Mouse (Mus musculus) ES-E14 (cell line): ENCODE measurements at regions not wholly inside any gene's neighbourhood (a gene's known extent, or its start where the extent isn't known, plus 50 kb on each side); places are given as distances from the start of the nearest gene placed in this dataset.

ENCODE experiments used
- DNase-seq: peaks from one replicate; pipeline ENCODE4 v3.0.0-alpha.2; 2013; ENCODE audit warnings: low read depth, low spot score
- H3K27ac ChIP-seq: 2 replicates; pipeline ENCODE4 v1.5.1; 2012; ENCODE audit warnings: low read depth, mild to moderate bottlenecking, low read length, moderate library complexity, mixed read lengths; ENCODE audit not compliant: poor library complexity, insufficient read depth, severe bottlenecking
- H3K36me3 ChIP-seq: 2 replicates; pipeline ENCODE4 v1.6.1; 2012; ENCODE audit warnings: mild to moderate bottlenecking, low read length, moderate library complexity, mixed read lengths; ENCODE audit not compliant: control insufficient read depth, poor library complexity, insufficient read depth, severe bottlenecking
- H3K4me1 ChIP-seq, 2 experiments: fragments of 150-350 bp in 1 of 2; sonication (generic) in 1 of 2; 2 replicates each; pipeline ENCODE4 v1.6.1; 2012; ENCODE audit warnings: low read length in 2 of 2, mild to moderate bottlenecking in 1 of 2, mixed read lengths in 1 of 2; ENCODE audit not compliant: control insufficient read depth in 2 of 2, insufficient read depth in 2 of 2, poor library complexity in 1 of 2
- H3K4me3 ChIP-seq, 2 experiments: fragments of 150-350 bp in 1 of 2; sonication (generic) in 1 of 2; 2 replicates each; pipeline ENCODE4 v1.5.1; 2012; ENCODE audit warnings: low read length in 2 of 2, low read depth in 1 of 2, mild to moderate bottlenecking in 1 of 2, mixed read lengths in 1 of 2; ENCODE audit not compliant: insufficient read depth in 1 of 2, poor library complexity in 1 of 2, severe bottlenecking in 1 of 2
- H3K9ac ChIP-seq: 2 replicates; pipeline ENCODE4 v1.6.1; 2012; ENCODE audit warnings: low read depth, mild to moderate bottlenecking, low read length, mixed read lengths; ENCODE audit not compliant: poor library complexity, insufficient read depth, severe bottlenecking
- H3K9me3 ChIP-seq: fragments of 150-350 bp; sonication (generic); 2 replicates; pipeline ENCODE4 v1.6.1; 2012; ENCODE audit warnings: low read depth, mild to moderate bottlenecking, low read length; ENCODE audit not compliant: control insufficient read depth, insufficient read depth
- CHD2 ChIP-seq: IDR thresholded peaks from 2 replicates; pipeline ENCODE4 v1.6.1; 2014; ENCODE audit warnings: mild to moderate bottlenecking, low read depth, low read length, inconsistent platforms
- HCFC1 ChIP-seq: IDR thresholded peaks from 2 replicates; pipeline ENCODE4 v1.6.1; 2012; ENCODE audit warnings: low read length, inconsistent platforms, borderline replicate concordance; ENCODE audit not compliant: insufficient read depth
- MAFK ChIP-seq: IDR thresholded peaks from 2 replicates; pipeline ENCODE4 v1.6.1; 2014; ENCODE audit warnings: mild to moderate bottlenecking, low read depth, low read length, inconsistent platforms; ENCODE audit not compliant: insufficient read depth
- ZC3H11A ChIP-seq: IDR thresholded peaks from 2 replicates; pipeline ENCODE4 v1.6.1; 2012; ENCODE audit warnings: low read depth, mild to moderate bottlenecking, inconsistent platforms, low read length, borderline replicate concordance
- ZNF384 ChIP-seq: IDR thresholded peaks from 2 replicates; pipeline ENCODE4 v1.6.1; 2012; ENCODE audit warnings: low read depth, low read length, inconsistent platforms
- in situ Hi-C, 2 experiments: fragments of 600-800 bp; cut with MboI; formaldehyde crosslinking; loops; one replicate each; pipeline ENCODE4 v1.15.1; 2025; ENCODE audit warnings: low sequenced_read_pairs in 2 of 2, inconsistent platforms in 1 of 2; ENCODE audit not compliant: unreplicated experiment in 2 of 2

DNA sequence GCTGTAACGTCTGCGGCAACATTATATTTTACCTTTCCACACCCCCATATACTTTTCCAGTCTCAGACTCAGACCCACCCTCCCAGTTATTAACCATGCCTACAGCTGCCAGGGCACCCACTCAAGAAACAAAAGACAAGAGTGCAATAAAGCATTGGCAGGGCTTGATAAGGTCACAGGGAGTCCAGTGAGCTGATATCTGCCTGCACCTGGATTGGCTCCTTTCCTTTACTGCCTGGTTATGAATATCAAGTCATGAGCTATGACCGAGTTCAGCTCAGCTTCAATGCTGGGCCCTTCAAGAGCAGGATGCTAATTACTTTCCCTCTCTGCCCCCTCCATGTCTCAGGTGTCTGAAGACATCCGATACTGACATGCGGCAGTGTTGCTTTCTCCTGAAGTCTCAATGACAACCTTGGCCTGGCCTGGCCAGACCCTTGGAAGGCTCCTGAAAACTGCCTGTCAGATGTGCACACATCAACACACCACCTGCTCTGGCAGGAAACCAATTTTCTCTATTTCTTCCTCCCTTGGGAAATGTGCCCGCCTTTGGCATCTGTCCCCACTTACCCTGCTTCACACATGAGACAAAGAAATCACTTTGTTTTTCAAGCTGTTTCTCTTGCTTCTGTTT is 286.3 kb downstream of the Pik3r1 start:
- in situ Hi-C loops, result no loop called here
- H3K27ac ChIP-seq, result no peak overlapping the region
- no peak for DNase-seq

DNA sequence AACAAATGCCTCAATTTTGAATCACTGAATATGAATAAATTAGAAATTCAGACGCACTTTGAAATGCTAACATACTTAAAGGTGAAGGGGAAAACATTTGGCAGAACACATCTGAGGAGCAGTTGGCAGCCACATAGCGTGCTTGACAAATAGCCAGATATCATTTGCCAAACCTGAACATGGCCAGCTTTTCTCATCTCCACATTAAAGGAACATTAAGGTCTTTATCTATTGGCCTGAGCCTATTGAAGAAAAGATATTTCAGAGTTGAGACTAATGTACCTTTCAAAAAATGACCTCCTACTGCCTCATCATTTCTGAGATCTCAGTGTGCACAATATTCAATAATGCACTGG is 288.7 kb downstream of the Pik3r1 start:
- TF ChIP-seq MAFK (no peak), HCFC1 (no peak), ZNF384 (no peak), ZC3H11A (no peak), CHD2 (no peak)
- no peak overlapping the region for H3K9ac ChIP-seq
- no peak for DNase-seq
- H3K4me1 ChIP-seq, result no peaks in the 10 kb centered on the region
- H3K4me3 ChIP-seq, result no peak overlapping the region
- no peak overlapping the region for H3K27ac ChIP-seq
- H3K9me3 ChIP-seq, result no peaks in the 10 kb centered on the region
- H3K36me3 ChIP-seq, result no peaks in the 10 kb centered on the region
- in situ Hi-C loops, result no loop called here

More for the DNA sequence above, 286.3 kb downstream of the Pik3r1 start:
- Histone ChIP-seq H3K4me3 (no peak overlapping the region), H3K36me3 (no peaks in the 10 kb centered on the region), H3K4me1 (no peaks in the 10 kb centered on the region), H3K9me3 (no peaks in the 10 kb centered on the region), H3K9ac (no peak overlapping the region)
- TF ChIP-seq HCFC1, result no peak
- no peak for TF ChIP-seq MAFK
- no peak for TF ChIP-seq CHD2
- TF ChIP-seq ZNF384, result no peak
- TF ChIP-seq ZC3H11A, result no peak

GRCm38 (mm10) chr13:101478608-101479296 is 289.3 kb downstream of the Pik3r1 start:
- H3K4me3 ChIP-seq, result no peak overlapping the region
- no peak overlapping the region for H3K9ac ChIP-seq
- no peaks in the 10 kb centered on the region for H3K9me3 ChIP-seq
- DNase-seq, result no peak
- H3K4me1 ChIP-seq, result no peaks in the 10 kb centered on the region
- TF ChIP-seq CHD2 (no peak), ZC3H11A (no peak)
- no peak overlapping the region for H3K27ac ChIP-seq
- in situ Hi-C loops, result no loop called here
- H3K36me3 ChIP-seq, result no peaks in the 10 kb centered on the region

DNA sequence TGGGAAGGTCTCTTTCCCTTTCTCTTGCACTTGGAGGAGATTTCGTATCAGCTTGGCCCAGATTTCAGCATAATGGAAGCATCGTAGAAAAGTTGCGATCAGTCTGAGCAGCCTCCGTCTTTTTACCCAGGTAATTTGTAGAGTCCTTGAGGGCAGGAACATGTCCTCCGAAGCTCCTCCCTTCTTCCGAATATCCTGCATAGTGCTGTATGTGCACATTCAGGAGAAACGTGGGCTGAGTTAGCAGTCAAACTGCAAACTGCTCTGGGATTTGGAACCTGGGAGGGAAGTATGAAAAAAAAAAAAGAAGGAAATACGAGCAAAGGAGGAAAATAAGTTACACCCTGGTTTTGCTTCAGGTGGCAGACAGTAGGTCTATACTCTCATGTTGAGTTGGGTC is 294.7 kb downstream of the Pik3r1 start:
- Histone ChIP-seq H3K4me3 (no peak overlapping the region), H3K9me3 (no peaks in the 10 kb centered on the region), H3K9ac (no peak overlapping the region), H3K36me3 (no peaks in the 10 kb centered on the region), H3K27ac (no peak overlapping the region), H3K4me1 (no peaks in the 10 kb centered on the region)
- no peak for TF ChIP-seq ZC3H11A
- no peak for TF ChIP-seq HCFC1
- TF ChIP-seq MAFK, result no peak
- no peak for TF ChIP-seq ZNF384
- TF ChIP-seq CHD2, result no peak
- DNase-seq, result no peak
- in situ Hi-C loops, result no loop called here

- no peak overlapping the region for H3K4me3 ChIP-seq
- no peaks in the 10 kb centered on the region for H3K4me1 ChIP-seq
- in situ Hi-C loops, result no loop called here
- H3K9me3 ChIP-seq, result no peaks in the 10 kb centered on the region
- TF ChIP-seq HCFC1, result no peak
- TF ChIP-seq ZNF384, result 0 out of 2 replicates have a peak, but pooled peaks have one; percentile 28
- no peaks in the 10 kb centered on the region for H3K36me3 ChIP-seq
- no peak overlapping the region for H3K9ac ChIP-seq
- no peak overlapping the region for H3K27ac ChIP-seq
- no peak for DNase-seq
These were observed 297.3 kb downstream of the Pik3r1 start for GRCm38 (mm10) chr13:101470560-101471247.
